Mouse (Mus musculus) forebrain, embryonic 14.5 days (tissue): ENCODE results near the gene Snd1. TPM values are rescaled to one million over a fixed set of nuclear protein-coding genes. Genes with fewer than 3 reads are reported as not detected.

Experiments
- ATAC-seq: fragments of 200-750 bp; cut with Nextera tagmentation; 2 replicates; pipeline ENCODE4 v1.8.0; 2017; ENCODE audit warnings: mild to moderate bottlenecking, moderate library complexity
- DNase-seq: peaks from one replicate; pipeline ENCODE4 v3.0.0-alpha.2; 2015; ENCODE audit warnings: low spot score
- H3K27ac ChIP-seq: fragments of 300-500 bp; sonication (generic); 2 replicates; pipeline ENCODE4 v1.5.1; 2014; ENCODE audit warnings: low read depth, mild to moderate bottlenecking, control low read depth, low read length, moderate library complexity
- H3K27me3 ChIP-seq: fragments of 300-500 bp; sonication (generic); replicated peaks from 2 replicates; pipeline ENCODE4 v1.6.1; 2014; ENCODE audit warnings: low read length, control low read depth, mixed read lengths; ENCODE audit not compliant: control insufficient read depth, insufficient read depth
- H3K36me3 ChIP-seq: fragments of 300-500 bp; sonication (generic); 2 replicates; pipeline ENCODE4 v1.6.1; 2014; ENCODE audit warnings: low read length, control low read depth; ENCODE audit not compliant: control insufficient read depth, insufficient read depth
- H3K4me1 ChIP-seq: fragments of 300-500 bp; sonication (generic); 2 replicates; pipeline ENCODE4 v1.6.1; 2014; ENCODE audit warnings: antibody characterized with exemption, low read length, control low read depth; ENCODE audit not compliant: control insufficient read depth, insufficient read depth
- H3K4me2 ChIP-seq: fragments of 300-500 bp; sonication (generic); 2 replicates; pipeline ENCODE4 v1.6.1; 2014; ENCODE audit warnings: mild to moderate bottlenecking, control low read depth, low read length
- H3K4me3 ChIP-seq: fragments of 300-500 bp; sonication (generic); 2 replicates; pipeline ENCODE4 v1.5.1; 2014; ENCODE audit warnings: low read depth, low read length, control low read depth
- H3K9ac ChIP-seq: fragments of 300-500 bp; sonication (generic); 2 replicates; pipeline ENCODE4 v1.6.1; 2014; ENCODE audit warnings: mild to moderate bottlenecking, low read length, control low read depth, moderate library complexity
- H3K9me3 ChIP-seq: fragments of 300-500 bp; sonication (generic); replicated peaks from 2 replicates; pipeline ENCODE4 v1.6.1; 2016; ENCODE audit warnings: low read length, control low read depth, mixed read lengths; ENCODE audit not compliant: control insufficient read depth
- WGBS: fragments of 180-500 bp; shearing (Covaris S2); extraction: QIAGEN DNeasy Blood & Tissue Kit; methylation state at CpG from one replicate; pipeline ENCODE4 v1.1.7; 2014; 5-methylcytosine and 5-hydroxymethylcytosine counted together
- polyA plus RNA-seq: library from polyadenylated mRNA; unstranded; fragments of >200 nt; fragmentation: Nextera tagmentation; extraction: Ambion mirVana; gene quantifications from 2 replicates; pipeline ENCODE4 v1.2.1, GENCODE M21; 2014

Snd1 gene
- polyA plus RNA-seq, 1 experiment from 2014 or later = 67.9 TPM

- Histone ChIP-seq H3K9ac (no peak overlapping the region; the same call in 1 of the 2 replicates), H3K4me1 (peaks cover 6% of the 10 kb centered on the region), H3K27ac (no peak overlapping the region), H3K36me3 (no peaks in the 10 kb centered on the region), H3K4me3 (no peak overlapping the region), H3K4me2 (peak overlapping the region; percentile 56; the same call in 1 of the 2 replicates), H3K27me3 (no peaks in the 10 kb centered on the region), H3K9me3 (no peaks in the 10 kb centered on the region)
- 11% methylated on average over 9 of the region's 9 CpGs for WGBS
- DNase-seq (peak; percentile 45), ATAC-seq (peak; percentile 45)
These were observed 456.3 kb downstream of the Snd1 start for GRCm38 (mm10) chr6:28931234-28931633.

GRCm38 (mm10) chr6:28931636-28932327 is 456.8 kb downstream of the Snd1 start:
- H3K9me3 ChIP-seq = no peaks in the 10 kb centered on the region
- H3K4me1 ChIP-seq = peaks cover 6% of the 10 kb centered on the region
- H3K36me3 ChIP-seq = no peaks in the 10 kb centered on the region
- H3K9ac ChIP-seq = peak overlapping the region; percentile 41; the same call in 1 of the 2 replicates
- H3K27ac ChIP-seq = 0 out of 2 replicates have a peak overlapping the region, but pooled peaks have one; percentile 21
- peak overlapping the region; percentile 56 for H3K4me2 ChIP-seq
- H3K27me3 ChIP-seq = no peaks in the 10 kb centered on the region
- H3K4me3 ChIP-seq = peak overlapping the region; percentile 22; the same call in 1 of the 2 replicates
- under 1% methylated on average over 11 of the region's 13 CpGs for whole genome bisulfite sequencing
- DNase-seq (peak; percentile 34), ATAC-seq (peak; percentile 60)

DNA sequence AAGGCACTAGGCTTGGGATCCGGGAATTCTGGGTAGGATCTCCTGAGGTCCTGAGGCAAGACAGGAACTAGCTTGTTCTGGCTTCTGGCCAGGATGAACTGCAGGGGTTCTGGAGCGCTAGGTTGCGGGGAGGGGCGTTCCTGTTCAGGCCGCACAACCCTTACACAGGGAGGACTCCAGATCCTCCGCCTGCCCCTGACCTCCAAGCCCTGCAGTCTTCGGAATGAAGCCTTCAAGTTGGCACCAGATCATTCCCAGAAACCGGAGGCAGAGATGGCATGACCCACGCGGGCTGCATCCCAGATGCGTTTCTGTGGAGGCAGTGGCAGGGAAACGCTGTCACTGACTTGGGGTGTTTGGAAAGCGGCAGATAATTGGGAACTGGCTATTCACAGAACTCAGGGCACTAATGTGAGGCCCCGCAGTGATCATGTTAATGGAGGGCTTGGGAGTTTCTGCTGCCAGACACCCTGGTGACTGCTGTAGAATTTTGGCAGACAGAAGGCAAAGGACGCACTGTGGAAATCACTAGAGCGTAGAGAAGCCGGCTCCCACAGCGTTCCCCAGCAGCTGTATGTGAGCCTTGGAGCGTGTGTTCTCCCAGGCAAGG is 457.5 kb downstream of the Snd1 start:
- WGBS = 1% methylated on average over 19 of the region's 19 CpGs
- H3K27me3 ChIP-seq = no peaks in the 10 kb centered on the region
- peak overlapping the region; percentile 41; the same call in 1 of the 2 replicates for H3K9ac ChIP-seq
- no peaks in the 10 kb centered on the region for H3K36me3 ChIP-seq
- ATAC-seq (peak; percentile 65), DNase-seq (peak; percentile 73)
- peak overlapping the region; percentile 52 for H3K27ac ChIP-seq
- H3K9me3 ChIP-seq = no peaks in the 10 kb centered on the region
- H3K4me2 ChIP-seq = peak overlapping the region; percentile 56
- H3K4me1 ChIP-seq = peaks cover 6% of the 10 kb centered on the region
- H3K4me3 ChIP-seq = peak overlapping the region; percentile 22

- DNase-seq (no peak), ATAC-seq (no peak)
- Histone ChIP-seq H3K9me3 (no peaks in the 10 kb centered on the region), H3K36me3 (no peaks in the 10 kb centered on the region), H3K9ac (no peak overlapping the region), H3K27ac (no peak overlapping the region), H3K27me3 (no peaks in the 10 kb centered on the region), H3K4me2 (no peak overlapping the region), H3K4me3 (no peak overlapping the region), H3K4me1 (peaks cover 6% of the 10 kb centered on the region)
- 92% methylated on average over 7 of the region's 7 CpGs for WGBS
These were observed 460.8 kb downstream of the Snd1 start for GRCm38 (mm10) chr6:28935736-28936135.

GRCm38 (mm10) chr6:28947254-28947653 is 472.3 kb downstream of the Snd1 start:
- DNase-seq = no peak
- Histone ChIP-seq H3K4me1 (no peaks in the 10 kb centered on the region), H3K4me3 (no peak overlapping the region), H3K27me3 (no peaks in the 10 kb centered on the region), H3K27ac (no peak overlapping the region), H3K9me3 (no peaks in the 10 kb centered on the region), H3K4me2 (no peak overlapping the region), H3K9ac (no peak overlapping the region), H3K36me3 (no peaks in the 10 kb centered on the region)
- no peak for ATAC-seq
- WGBS = 60% methylated on average over 9 of the region's 9 CpGs

GRCm38 (mm10) chr6:28949269-28949668 is 474.3 kb downstream of the Snd1 start:
- Histone ChIP-seq H3K27ac (no peak overlapping the region), H3K27me3 (no peaks in the 10 kb centered on the region), H3K9ac (no peak overlapping the region), H3K4me2 (no peak overlapping the region), H3K9me3 (no peaks in the 10 kb centered on the region), H3K36me3 (no peaks in the 10 kb centered on the region), H3K4me1 (no peaks in the 10 kb centered on the region), H3K4me3 (no peak overlapping the region)
- ATAC-seq (peak; percentile 76; the same call in 1 of the 2 replicates), DNase-seq (peak; percentile 70)
- 21% methylated on average over 12 of the region's 12 CpGs for WGBS

GRCm38 (mm10) chr6:28955581-28955980 is 480.6 kb downstream of the Snd1 start:
- H3K9me3 ChIP-seq = no peaks in the 10 kb centered on the region
- DNase-seq (peak; percentile 69), ATAC-seq (0 out of 2 replicates have a peak, but pooled peaks have one; percentile 34)
- H3K4me3 ChIP-seq = no peak overlapping the region
- H3K27ac ChIP-seq = no peak overlapping the region
- H3K36me3 ChIP-seq = no peaks in the 10 kb centered on the region
- H3K9ac ChIP-seq = no peak overlapping the region
- no peaks in the 10 kb centered on the region for H3K4me1 ChIP-seq
- WGBS = 17% methylated on average over 11 of the region's 11 CpGs
- H3K27me3 ChIP-seq = no peaks in the 10 kb centered on the region
- H3K4me2 ChIP-seq = no peak overlapping the region

- H3K27ac ChIP-seq = no peak overlapping the region
- WGBS = 89% methylated on average over 10 of the region's 10 CpGs
- DNase-seq (no peak), ATAC-seq (no peak)
- no peaks in the 10 kb centered on the region for H3K4me1 ChIP-seq
- no peak overlapping the region for H3K9ac ChIP-seq
- no peaks in the 10 kb centered on the region for H3K36me3 ChIP-seq
- no peaks in the 10 kb centered on the region for H3K27me3 ChIP-seq
- no peak overlapping the region for H3K4me2 ChIP-seq
- H3K4me3 ChIP-seq = no peak overlapping the region
- no peaks in the 10 kb centered on the region for H3K9me3 ChIP-seq
These were observed 482.5 kb downstream of the Snd1 start for GRCm38 (mm10) chr6:28957486-28957885.

DNA sequence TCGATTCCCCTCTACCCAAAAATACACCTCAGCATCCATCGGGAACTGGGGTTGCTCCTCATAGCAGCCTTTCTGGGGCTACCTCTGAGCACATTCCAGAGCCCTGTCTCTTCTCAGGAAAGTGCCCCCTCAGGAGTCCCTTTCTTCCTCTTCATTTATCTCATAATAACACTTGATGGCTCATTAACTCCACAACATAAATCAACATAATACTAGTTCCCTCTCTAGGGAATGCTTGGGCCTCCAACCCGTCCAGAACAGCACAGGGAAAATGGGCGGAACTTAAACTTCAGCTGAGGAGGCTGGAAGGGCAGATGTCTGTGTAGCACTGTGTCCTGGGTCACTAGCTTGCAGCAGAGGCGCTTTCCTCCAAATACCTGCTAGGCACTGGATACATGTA is 488.2 kb downstream of the Snd1 start:
- no peak overlapping the region for H3K9ac ChIP-seq
- H3K4me1 ChIP-seq = 0 out of 2 replicates have a peak, but pooled peaks cover 2% of the 10 kb centered on the region
- H3K4me2 ChIP-seq = no peak overlapping the region
- no peak for DNase-seq
- ATAC-seq = no peak
- no peaks in the 10 kb centered on the region for H3K36me3 ChIP-seq
- H3K4me3 ChIP-seq = no peak overlapping the region
- H3K27me3 ChIP-seq = no peaks in the 10 kb centered on the region
- H3K27ac ChIP-seq = no peak overlapping the region
- 48% methylated on average over 5 of the region's 5 CpGs for WGBS
- no peaks in the 10 kb centered on the region for H3K9me3 ChIP-seq
